Mouse (Mus musculus): ENCODE results near the gene Lmtk2.

Lmtk2 gene

DNA sequence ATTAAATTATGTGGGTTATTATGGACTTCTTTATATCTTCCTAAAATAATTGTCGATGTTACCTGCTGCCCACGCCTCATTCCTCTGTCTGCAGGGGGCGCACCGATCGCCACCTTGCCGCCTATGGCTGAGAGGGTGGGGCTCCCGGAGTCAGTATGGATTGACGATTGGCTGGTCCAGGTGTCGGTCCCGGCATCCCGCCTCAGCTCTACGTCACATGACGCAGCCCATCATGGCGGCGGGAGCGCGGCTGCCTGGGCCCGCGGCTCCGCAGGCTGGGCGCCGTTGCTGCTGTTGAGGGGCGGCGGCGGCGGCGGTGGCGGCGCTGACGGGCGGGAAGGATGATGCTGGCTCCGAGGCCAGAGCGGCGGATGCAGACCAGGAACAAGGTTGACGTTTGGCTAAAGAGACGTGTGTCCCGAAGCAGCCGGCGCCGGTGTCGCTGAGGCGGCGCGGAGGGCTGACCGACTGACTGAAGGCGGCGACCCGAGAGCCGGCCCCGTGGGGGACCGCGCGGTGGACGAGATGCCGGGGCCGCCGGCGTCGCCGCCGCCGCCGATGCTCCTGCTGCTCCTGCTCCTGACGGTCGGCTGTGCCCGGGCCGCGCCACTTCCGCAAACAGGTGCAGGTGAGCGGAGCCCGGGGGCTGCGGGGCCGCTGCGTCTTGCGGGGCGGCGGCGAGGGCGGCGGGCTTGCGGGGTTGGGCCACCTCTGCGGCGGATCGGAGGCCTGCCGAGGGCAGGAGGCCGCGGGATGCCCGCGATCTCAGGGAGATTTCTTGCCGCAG, at the start of gene Lmtk2:
Gene Lmtk2, plus strand, starts transcription at position 288 of the 787 bp plus-strand sequence.
- DNase-seq (ENCODE audit: low read depth, low spot score): peak; percentile 94

DNA sequence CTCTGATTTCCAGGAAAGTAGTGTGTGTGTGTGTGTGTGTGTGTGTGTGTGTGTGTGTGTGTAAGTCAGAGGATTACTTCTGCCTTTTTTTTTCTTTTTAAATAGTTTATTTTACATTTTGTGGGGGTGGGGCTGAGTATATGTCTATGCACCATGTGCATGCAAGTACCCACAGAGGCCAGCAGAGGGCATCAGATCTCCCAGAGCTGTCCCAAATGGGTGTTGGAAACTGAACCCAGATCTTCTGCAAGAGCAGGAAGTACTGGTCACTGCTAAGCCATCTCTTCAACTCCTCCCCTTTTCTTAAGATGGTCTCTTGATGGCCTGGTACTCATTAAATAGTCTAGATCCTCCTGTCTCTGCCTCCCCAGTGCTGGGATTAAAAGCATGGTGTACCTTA, 49.0 kb upstream of the Lmtk2 start:
- peak; percentile 61 for DNase-seq (ENCODE audit: low read depth, low spot score)

DNA sequence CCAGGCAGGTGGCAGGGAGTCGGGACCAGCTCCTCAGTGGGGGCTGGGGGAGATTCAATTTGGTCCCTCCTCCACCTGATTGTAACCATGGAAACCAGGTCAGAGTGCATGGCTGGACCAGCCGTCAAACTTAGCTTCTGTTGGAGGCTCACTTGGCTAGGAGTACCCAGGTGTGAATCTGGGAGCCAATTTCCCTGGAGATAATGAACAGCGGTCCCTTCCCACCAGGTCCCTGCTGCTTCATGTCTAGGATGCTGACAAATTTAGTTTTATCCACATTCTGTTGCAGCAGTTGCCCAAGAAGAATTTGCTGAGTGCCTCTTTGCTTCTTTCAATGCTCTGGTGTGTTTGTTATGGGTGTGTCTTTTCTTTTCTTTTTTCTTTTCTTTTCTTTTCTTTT, 46.8 kb upstream of the Lmtk2 start:
- DNase-seq (ENCODE audit: low read depth, low spot score): no peak

DNA sequence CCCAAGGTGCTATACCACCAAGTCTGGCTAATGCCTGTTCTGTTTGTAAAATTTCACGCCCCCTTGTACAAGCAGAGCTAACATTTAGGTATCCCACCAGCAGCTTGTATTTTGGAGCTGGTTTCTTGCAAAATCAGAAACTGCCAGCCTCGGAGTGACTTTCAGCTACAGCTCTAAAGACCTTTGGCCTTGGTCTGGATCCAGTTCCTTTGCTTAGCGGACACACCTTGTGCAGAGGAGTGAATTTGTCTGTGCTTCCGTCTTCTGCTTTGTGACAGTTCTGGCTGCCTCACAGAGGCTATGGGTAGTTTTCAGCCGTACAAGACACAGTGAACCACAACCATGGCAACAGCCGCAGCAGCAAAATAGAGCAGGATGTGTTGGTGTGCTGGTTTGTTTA, 45.9 kb upstream of the Lmtk2 start:
- no peak for DNase-seq (ENCODE audit: low read depth, low spot score)

DNA sequence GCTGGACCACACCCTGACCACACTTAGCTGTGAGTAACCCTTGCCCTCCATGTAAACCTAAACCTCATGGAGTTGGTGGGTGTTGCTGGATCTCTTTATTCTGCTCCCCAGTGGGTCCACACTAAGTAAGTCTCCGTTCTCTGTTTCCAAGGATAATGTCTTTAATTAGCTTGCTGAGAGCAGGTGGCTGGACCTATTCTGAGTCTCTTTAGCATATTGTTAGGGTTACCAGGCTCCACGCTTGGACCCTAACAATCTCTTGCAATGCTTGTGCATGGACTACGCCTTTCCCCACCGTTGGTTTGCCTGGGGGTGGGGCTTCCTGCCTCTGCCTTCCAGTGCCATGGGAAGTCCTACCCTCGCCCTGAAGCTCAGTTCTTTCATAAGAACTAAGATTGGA, 36.1 kb upstream of the Lmtk2 start:
- DNase-seq (ENCODE audit: low read depth, low spot score): no peak

DNA sequence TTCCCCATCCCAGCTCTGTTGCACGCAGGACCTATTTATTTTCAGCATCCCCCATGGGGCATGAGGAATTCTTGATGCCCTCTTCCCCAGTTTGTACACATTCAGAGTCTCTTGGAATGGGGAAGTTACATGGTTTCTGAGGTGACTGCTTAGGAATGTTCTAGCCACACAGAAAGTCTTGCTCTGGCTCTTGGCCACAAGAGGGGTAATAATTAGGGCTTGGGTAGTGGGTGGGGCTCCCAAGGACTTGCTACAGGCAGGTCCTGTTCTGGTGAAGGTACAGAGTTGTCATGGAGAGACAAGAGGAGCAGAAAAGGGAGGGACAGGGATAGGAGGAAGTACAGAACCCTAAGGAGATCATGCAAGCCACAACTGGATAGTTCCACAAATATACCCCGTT, 34.2 kb upstream of the Lmtk2 start:
- DNase-seq (ENCODE audit: low read depth, low spot score): no peak

DNA sequence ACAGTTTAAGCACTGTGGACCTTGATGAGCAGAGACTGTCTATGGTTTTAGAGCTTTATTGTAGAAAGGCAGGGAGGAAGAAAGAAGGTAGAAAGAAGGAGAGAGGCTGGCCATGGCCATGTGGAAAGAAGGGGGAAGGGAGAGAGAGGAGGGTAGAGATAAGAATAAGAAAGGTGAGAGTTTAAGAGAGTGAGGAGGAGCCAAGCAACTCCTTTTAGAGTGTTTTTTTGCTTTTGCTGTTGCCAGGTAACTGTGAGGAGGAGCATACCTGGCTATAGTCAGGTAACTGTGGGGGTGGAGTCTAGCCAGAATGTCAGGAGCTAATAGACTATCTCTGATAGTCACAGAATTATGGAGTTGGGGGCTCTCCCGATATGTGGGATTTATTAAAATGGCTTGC, 30.2 kb upstream of the Lmtk2 start:
- no peak for DNase-seq (ENCODE audit: low read depth, low spot score)

DNA sequence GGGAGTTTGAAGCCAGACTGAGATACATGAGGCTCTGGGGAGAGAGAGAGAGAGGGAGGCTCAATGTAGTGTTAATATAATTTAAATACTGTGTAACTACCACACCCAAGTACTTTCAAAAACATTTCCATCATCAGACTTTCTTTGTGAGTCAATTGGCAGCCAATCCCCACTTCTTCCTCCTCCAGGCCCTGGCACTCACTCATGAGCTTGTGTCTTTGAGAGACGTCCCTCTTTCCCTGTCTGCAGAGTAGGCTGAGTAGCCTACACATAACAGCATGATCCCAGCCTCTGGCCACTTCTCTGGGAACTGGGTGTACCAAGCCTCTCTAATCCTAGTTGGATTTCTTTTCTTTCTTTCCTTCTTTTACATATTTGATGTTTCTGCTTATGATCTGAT, 29.0 kb upstream of the Lmtk2 start:
- DNase-seq (ENCODE audit: low read depth, low spot score): peak; percentile 25

DNA sequence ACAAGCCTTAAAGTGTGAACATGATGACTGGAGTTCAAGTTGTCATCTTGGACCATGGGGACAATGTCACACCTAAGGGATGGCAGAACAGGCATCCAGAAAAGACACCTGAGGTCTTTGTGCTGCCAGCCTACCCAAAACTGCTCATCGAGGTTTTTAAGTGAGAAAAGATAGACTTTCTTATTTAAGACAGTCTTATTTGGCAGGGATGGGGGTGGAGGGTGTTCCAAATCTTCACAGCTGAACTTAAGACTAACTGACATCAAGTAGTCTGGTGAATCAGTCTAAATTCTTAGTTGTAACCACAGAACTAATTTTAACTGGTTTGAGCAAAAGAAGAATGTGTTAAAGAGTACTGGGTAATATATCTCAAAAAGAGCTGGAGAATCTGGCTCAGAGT, 22.7 kb upstream of the Lmtk2 start:
- no peak for DNase-seq (ENCODE audit: low read depth, low spot score)

DNA sequence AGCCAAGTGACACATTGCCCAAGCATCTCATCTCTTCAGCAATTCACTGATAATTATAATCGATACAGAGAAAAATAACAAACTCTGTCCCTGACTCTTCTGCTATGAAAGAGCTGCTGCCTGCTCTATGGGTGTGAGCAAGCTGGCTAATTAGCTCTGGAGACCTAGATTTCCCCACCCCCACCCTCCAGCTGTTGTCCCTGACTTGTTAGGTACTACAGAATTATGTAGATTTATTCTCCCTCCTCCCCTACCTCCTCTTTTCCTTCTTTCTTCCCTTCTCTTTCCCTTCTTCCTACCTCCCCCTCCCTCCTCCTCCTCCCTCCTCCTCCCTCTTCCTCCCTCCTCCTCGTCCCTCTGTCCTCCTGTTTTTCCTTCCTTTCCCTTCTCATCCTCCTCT, 19.4 kb upstream of the Lmtk2 start:
- DNase-seq (ENCODE audit: low read depth, low spot score): no peak

DNA sequence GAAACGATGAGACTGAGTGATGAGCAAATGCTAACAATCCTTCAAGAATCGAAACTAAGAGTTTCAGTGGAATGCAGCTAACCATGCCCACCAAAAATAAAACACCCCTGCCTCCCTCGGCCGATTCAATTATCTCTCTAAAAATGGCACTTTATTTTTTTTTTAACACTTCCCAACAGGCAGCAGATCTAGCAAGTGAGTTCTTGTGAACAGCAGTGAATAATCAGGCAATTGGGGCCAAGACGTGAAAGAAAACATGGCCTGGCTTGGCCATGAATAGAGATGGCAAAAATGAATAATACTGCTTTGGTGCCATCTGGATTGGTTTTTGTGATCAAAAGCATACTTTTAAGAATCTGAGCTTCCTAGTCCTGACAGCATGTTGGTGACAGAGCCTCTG, 18.2 kb upstream of the Lmtk2 start:
- DNase-seq (ENCODE audit: low read depth, low spot score): no peak

DNA sequence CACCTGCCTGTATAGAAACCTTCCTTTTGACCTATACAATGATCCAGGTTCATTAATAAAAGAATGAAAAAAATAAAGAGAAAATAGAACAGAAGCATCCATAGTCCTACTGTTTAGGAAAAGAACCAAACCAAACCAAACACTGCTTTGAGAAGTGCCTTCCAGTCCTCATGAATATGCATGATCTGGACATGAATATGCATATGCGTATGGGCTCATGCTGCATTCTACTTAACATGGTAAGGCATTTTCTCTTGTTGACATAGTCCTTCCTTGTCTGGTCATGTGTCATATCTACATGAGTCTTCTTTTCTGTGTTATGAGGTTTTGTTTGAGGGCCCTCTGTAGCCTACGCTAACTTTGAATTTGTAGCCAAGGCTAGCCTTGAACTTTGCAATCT, 16.7 kb upstream of the Lmtk2 start:
- no peak for DNase-seq (ENCODE audit: low read depth, low spot score)

DNA sequence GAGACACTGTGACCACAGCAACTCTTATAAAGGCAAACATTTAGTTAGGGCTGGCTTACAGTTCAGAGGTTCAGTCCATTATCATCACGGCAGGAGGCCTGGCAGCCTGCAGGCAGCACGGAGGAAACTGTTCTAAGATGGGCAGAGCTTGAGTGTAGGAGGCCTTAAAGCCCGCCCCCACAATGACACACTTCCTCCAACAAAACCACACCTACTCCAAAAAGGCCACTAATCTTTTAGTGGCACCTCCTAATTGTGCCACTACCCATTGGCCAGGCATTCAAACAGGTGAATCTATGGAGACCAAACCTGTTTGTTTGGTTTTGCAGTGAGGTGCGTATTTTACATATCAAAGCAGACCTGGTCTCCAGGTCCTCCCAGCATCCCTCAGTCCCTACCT, 16.0 kb upstream of the Lmtk2 start:
- peak; percentile 89 for DNase-seq (ENCODE audit: low read depth, low spot score)

DNA sequence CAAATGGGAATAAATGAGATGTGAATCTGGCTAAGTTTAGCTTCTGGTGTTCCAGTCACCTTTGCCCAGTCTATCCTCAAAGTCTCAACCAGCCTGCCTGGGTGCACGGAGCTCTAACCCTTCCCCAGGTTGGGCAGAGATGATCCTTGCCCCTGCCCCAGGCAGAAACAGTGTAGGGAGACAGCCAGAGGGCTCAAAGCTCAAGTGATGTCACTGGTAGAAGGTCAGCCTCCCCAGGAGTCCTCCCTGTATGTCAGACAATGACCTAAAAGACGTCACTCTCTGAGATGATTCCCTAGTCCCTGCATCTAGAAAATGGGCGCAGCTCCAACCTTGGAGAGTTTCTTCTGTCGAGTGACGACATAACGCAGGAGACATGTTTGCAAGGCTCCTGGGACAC, 14.5 kb upstream of the Lmtk2 start:
- DNase-seq (ENCODE audit: low read depth, low spot score): peak; percentile 42

DNA sequence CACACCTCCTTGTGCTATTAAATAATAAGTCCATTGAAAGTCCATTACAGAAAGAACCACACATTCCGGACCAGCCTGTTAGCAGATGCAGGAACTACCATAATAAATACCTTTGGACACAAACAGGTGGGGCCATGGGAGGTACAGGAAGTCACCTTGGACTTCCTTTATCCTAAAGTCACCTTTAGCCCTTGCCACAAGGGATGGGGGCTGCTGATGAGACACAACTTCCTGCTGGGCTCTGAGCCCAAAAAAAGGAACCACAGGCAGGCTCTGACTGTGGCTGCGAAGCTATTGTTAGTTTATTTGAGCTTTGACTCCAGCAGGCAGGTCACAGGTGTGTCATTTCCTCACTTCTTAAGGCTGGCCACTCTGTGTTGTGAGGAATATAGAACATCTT, 13.7 kb upstream of the Lmtk2 start:
- peak; percentile 68 for DNase-seq (ENCODE audit: low read depth, low spot score)

DNA sequence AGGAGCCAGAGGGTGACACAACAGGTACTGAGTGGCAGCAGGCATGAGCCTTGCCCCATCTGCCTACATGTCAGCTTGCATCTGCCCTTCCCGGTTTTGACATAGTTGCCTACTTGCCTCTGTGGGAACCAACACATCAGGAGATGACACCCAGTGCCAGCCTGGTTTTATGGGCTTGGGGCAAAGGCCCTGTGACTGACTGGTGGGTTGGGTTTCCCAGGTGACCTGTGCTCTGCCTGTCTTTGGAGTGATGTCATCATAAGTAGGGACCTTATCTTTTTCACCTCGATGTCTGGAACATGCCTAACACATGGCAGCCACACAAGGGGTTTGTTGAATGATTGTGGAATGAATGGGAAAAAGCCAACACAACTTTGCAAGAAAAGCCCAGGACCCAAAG, 11.9 kb upstream of the Lmtk2 start:
- no peak for DNase-seq (ENCODE audit: low read depth, low spot score)

DNA sequence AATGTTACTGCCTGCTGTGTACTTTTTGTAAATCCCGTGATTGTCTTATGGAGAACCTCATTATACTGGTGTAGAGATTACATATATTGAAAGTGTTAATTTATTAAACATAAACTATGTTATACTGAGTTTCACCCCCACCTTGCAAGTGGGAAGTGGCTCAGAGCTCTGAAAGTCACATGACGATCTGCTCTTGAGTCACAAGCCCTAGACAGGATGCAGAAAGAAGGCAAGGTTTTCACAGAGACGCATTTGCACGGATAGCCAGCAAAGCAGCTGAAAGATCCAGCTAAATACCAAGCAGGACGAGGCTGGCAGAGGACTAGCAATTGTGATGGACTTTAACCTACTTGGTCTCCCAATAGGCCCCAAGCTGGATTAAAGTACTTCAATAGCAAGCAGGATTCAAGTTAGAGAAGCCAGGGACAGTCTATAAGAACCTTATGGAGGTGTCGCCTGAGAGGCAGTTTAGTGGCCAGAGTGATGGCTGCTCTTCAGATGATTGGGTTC, 4.7 kb upstream of the Lmtk2 start:
- DNase-seq (ENCODE audit: low read depth, low spot score): no peak

DNA sequence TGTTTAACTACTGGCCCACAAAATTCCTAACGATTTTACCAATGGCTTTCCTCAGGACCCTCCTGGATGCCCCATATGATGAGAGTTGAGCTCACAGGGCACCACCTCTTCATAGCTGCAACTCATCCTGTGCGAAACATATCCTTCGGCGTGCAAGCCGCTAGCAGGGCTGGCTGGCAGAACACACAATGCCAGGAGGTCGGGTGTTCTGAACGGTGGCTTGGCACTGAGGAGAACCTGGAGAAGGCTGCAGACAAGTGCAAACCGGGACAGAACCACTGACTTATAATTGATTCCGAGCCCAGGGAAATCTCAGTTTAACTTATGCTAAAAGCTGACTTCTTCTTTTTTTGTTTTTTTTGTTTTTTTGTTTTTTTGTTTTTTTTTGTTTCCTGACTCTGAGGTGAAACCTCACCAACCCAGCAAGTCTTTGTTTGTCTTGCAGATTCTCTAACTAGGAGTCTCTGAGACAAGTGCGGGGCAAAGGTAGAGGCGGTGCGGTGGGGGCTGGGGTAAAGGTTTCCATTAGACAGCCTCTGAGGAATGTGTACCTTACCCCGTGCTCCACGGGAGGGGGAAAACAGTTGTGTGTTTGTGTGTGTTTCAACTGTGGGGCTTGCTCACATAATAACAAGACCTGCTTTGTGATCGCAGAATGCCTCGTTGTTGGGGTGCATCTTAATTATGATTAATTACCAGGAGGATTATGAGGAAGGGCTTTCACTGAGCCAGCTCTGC, 2.2 kb upstream of the Lmtk2 start:
- DNase-seq (ENCODE audit: low read depth, low spot score): no peak

DNA sequence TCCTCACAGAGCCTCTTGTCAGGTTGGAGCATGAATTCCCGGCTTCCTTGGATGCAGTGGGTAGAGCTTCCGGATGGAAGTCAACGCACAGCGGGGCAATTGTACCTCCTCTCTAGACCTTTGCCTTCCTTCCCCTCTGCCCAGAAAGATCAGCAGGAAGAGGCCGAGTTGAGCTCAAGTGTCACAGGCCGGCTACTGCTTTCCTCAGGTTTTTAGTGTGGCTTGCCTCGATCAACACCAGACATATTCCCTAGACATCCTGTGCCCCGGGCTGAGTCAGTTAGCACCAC, 1.7 kb upstream of the Lmtk2 start:
- no peak for DNase-seq (ENCODE audit: low read depth, low spot score)

DNA sequence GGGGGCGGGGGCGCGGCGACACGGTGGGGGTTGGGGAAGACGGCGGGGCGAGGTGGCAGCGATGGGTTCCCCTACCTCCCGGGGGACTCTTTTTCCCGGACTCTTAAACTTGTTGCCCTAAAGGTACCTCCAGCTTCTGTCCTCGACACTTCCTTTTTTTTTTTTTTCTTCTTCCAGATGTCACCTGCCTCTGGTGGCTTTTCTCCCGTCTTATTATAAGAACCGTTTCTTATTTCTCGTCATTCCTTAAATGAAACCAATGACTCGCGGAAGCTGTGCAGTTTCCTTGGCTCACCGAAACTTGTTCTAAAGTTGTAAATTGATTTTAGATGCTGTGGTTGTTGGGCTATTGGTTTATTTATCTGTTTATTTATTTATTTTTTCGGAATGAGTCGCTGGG, 712 bp downstream of the Lmtk2 start:
- no peak for DNase-seq (ENCODE audit: low read depth, low spot score)

DNA sequence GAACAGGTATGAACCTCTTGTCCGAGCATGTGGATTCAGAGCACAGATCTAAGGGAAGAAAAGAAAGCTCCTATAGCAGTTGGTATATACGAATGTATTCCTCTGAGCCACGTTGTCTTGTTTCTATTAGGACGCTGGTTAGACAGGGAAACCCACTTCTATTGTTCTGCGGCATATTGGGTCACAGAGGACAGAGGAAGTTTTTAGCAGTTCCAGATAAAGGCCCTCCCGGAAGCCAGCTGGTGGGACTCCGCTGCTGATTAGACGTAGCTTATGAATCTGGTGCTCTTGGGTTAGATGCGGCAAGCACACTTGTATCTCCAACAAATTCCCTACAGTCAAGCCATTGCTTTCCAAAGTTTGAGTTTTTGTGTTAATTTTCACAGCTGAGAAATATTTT, 4.8 kb downstream of the Lmtk2 start:
- DNase-seq (ENCODE audit: low read depth, low spot score): no peak

DNA sequence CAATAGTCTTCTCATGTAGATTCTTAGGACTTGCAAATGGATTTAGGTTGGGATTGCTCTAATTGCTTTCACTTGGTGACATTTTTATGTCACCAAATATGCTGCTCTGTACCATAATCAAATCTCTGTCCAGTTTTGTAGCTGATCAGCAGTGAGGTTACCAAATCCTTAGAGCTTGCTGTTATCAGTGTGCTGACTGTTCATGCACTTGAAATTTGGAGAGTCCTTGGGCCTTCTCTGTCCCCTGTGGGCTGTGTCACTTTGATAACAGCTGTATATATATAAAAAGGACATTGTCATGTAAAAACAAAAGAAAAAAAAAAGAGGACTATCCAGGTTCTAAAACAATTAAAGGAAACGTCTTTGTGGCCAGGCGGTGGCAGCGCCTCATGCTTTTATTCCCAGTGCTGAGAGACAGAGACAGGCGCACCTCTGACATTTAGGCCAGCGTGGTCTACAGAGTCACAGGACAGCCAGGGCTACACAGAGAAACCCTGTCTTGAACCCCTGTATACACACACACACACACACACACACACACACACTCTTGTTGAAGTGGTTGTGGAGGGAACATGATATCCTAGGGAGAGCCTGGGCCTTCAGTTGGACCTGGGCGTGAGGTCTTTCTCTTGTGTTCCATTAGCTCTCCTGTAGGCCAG, 5.4 kb downstream of the Lmtk2 start:
- no peak for DNase-seq (ENCODE audit: low read depth, low spot score)

DNA sequence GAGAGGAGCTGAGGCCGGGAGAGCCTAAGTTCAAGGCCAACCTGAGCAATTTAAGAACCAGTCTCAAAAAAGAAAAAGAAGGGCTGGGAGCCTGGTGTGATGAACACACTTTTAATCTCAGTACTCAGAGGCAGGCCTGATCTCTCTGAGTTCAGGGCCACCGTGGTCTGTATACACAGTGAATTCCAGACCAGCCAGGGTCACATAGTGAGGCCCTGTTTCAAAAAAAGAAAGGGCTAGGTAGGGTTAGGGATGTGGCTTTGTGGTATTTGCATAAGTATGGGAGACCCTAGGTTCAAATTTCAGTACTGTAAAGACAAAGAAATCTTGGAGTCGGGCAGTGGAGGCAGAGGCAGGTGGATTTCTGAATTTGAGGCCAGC, 5.9 kb downstream of the Lmtk2 start:
- peak; percentile 70 for DNase-seq (ENCODE audit: low read depth, low spot score)
